Mouse (Mus musculus): ENCODE results near the gene Slc2a1. TPM values are rescaled to one million over a fixed set of nuclear protein-coding genes. Genes with fewer than 3 reads are reported as not detected.

Gene Slc2a1
- total and polyA plus RNA-seq, 3 experiments, result 33.4 to 64.9 (median 46.2) TPM

GRCm38 (mm10) chr4:119120095-119120494 lies 11.6 kb downstream of the Slc2a1 start:
- Histone ChIP-seq H3K36me3 (replicated peaks in 1 of 2; ENCODE audit: control insufficient read depth in 1 of 2, insufficient read depth in 1 of 2, low read length in 1 of 2) (peaks cover 39 to 90% of the 10 kb centered on the region in 2 experiments), H3K79me2 (replicated peaks; ENCODE audit: control insufficient read depth, extremely low read depth, insufficient read depth, poor library complexity, severe bottlenecking) (peaks cover 4% of the 10 kb centered on the region), H3K9me3 (replicated peaks; ENCODE audit: low read length) (no peaks in the 10 kb centered on the region), H3K9ac (ENCODE audit: insufficient read depth, low read depth) (no peak overlapping the region), H3K4me1 (ENCODE audit: control insufficient read depth in 1 of 2, insufficient read depth in 2 of 2) (peaks cover 10 to 85% of the 10 kb centered on the region in 2 experiments), H3K4me2 (ENCODE audit: insufficient read depth, low read depth, poor library complexity, severe bottlenecking) (no peak overlapping the region), H3K27ac (ENCODE audit: insufficient read depth, low read depth) (no peak overlapping the region), H3K27me3 (replicated peaks) (no peaks in the 10 kb centered on the region), H3K4me3 (replicated peaks in 1 of 3; ENCODE audit: low read depth in 2 of 3, low read length in 2 of 3, poor library complexity in 1 of 3) (no peak overlapping the region)
- dilution Hi-C loops (cut with MboI; ENCODE audit: extremely low pct_ligation_motif_present, extremely low pct_unique_long_range_greater_than_20kb, low sequenced_read_pairs) (no loop called here), in situ Hi-C loops (cut with MboI; ENCODE audit: low pct_ligation_motif_present, low pct_unique_long_range_greater_than_20kb, low sequenced_read_pairs) (loop anchor here (10.0 kb wide), 1 partner anchor 115 kb away; no protein-coding TSS in a partner anchor)
- no peak for DNase-seq (ENCODE audit: extremely low read depth)
- TF ChIP-seq E2F4 (IDR thresholded peaks at IDR 0.05; ENCODE audit: insufficient replicate concordance, low read depth, low read length), result no peak
- TF ChIP-seq USF2 (conservative IDR thresholded peaks at IDR 0.05; ENCODE audit: low read depth, low read length), result no peak
- TF ChIP-seq TBP (conservative IDR thresholded peaks at IDR 0.05; ENCODE audit: low read depth, low read length), result no peak
- TF ChIP-seq MAFK (IDR thresholded peaks at IDR 0.05; ENCODE audit: insufficient replicate concordance, low read length), result no peak
- TF ChIP-seq ZMIZ1 (IDR thresholded peaks at IDR 0.05; ENCODE audit: low read depth, low read length), result no peak
- no peak for TF ChIP-seq ELF1 (IDR thresholded peaks at IDR 0.05; ENCODE audit: low read depth, low read length)
- TF ChIP-seq MXI1 (IDR thresholded peaks at IDR 0.05; ENCODE audit: low read depth, low read length), result no peak

- in situ Hi-C loops (cut with MboI; ENCODE audit: low pct_ligation_motif_present, low pct_unique_long_range_greater_than_20kb, low sequenced_read_pairs) (loop anchor here (10.0 kb wide), 1 partner anchor 116 kb away; no protein-coding TSS in a partner anchor), dilution Hi-C loops (cut with MboI; ENCODE audit: extremely low pct_ligation_motif_present, extremely low pct_unique_long_range_greater_than_20kb, low sequenced_read_pairs) (no loop called here)
- TF ChIP-seq ZMIZ1 (IDR thresholded peaks at IDR 0.05; ENCODE audit: low read depth, low read length) (no peak), HCFC1 (IDR thresholded peaks at IDR 0.05; ENCODE audit: low read depth, low read length) (no peak), CHD1 (IDR thresholded peaks at IDR 0.05; ENCODE audit: low read depth, low read length) (no peak), USF1 (IDR thresholded peaks at IDR 0.05; ENCODE audit: low read depth, low read length) (no peak)
- H3K27me3 ChIP-seq (replicated peaks), result no peaks in the 10 kb centered on the region
- H3K9ac ChIP-seq (ENCODE audit: insufficient read depth, low read depth), result no peak overlapping the region
- H3K9me3 ChIP-seq (replicated peaks; ENCODE audit: low read length), result no peaks in the 10 kb centered on the region
- no peak overlapping the region for H3K4me3 ChIP-seq (replicated peaks in 1 of 3; ENCODE audit: low read depth in 2 of 3, low read length in 2 of 3, poor library complexity in 1 of 3)
- H3K36me3 ChIP-seq (replicated peaks in 1 of 2; ENCODE audit: control insufficient read depth in 1 of 2, insufficient read depth in 1 of 2, low read length in 1 of 2), result peaks cover 39 to 94% of the 10 kb centered on the region in 2 experiments
- no peak for DNase-seq (ENCODE audit: extremely low read depth)
- H3K27ac ChIP-seq (ENCODE audit: insufficient read depth, low read depth), result no peak overlapping the region; the same call in 1 of the 2 replicates
- peaks cover 20 to 85% of the 10 kb centered on the region in 2 experiments for H3K4me1 ChIP-seq (ENCODE audit: control insufficient read depth in 1 of 2, insufficient read depth in 2 of 2)
- H3K79me2 ChIP-seq (replicated peaks; ENCODE audit: control insufficient read depth, extremely low read depth, insufficient read depth, poor library complexity, severe bottlenecking), result no peaks in the 10 kb centered on the region; the same call in none of the 2 replicates
- H3K4me2 ChIP-seq (ENCODE audit: insufficient read depth, low read depth, poor library complexity, severe bottlenecking), result no peak overlapping the region
These were observed 12.7 kb downstream of the Slc2a1 start for GRCm38 (mm10) chr4:119121249-119121648.

- DNase-seq (ENCODE audit: extremely low read depth), result no peak
- 0 out of 4 replicates have a peak, but pooled peaks of 1 of the 2 experiments have one; percentile 3 for TF ChIP-seq CTCF (conservative IDR thresholded peaks at IDR 0.05 in 1 of 2, IDR thresholded peaks at IDR 0.05 in 1 of 2; ENCODE audit: low read depth in 2 of 2, low read length in 2 of 2)
- no peak for TF ChIP-seq USF1 (IDR thresholded peaks at IDR 0.05; ENCODE audit: low read depth, low read length)
- peak; percentile 37; the same call in 1 of the 2 replicates for TF ChIP-seq MEF2A (IDR thresholded peaks at IDR 0.05; ENCODE audit: borderline replicate concordance, low read depth, low read length)
- Histone ChIP-seq H3K27ac (ENCODE audit: insufficient read depth, low read depth) (no peak overlapping the region), H3K9me3 (replicated peaks; ENCODE audit: low read length) (no peaks in the 10 kb centered on the region), H3K36me3 (replicated peaks in 1 of 2; ENCODE audit: control insufficient read depth in 1 of 2, insufficient read depth in 1 of 2, low read length in 1 of 2) (peaks cover 41 to 89% of the 10 kb centered on the region in 2 experiments), H3K27me3 (replicated peaks) (no peaks in the 10 kb centered on the region), H3K4me1 (ENCODE audit: control insufficient read depth in 1 of 2, insufficient read depth in 2 of 2) (peaks cover 24 to 82% of the 10 kb centered on the region in 2 experiments), H3K9ac (ENCODE audit: insufficient read depth, low read depth) (no peak overlapping the region), H3K4me2 (ENCODE audit: insufficient read depth, low read depth, poor library complexity, severe bottlenecking) (no peak overlapping the region), H3K4me3 (replicated peaks in 1 of 3; ENCODE audit: low read depth in 2 of 3, low read length in 2 of 3, poor library complexity in 1 of 3) (no peak overlapping the region), H3K79me2 (replicated peaks; ENCODE audit: control insufficient read depth, extremely low read depth, insufficient read depth, poor library complexity, severe bottlenecking) (no peaks in the 10 kb centered on the region)
- in situ Hi-C loops (cut with MboI; ENCODE audit: low pct_ligation_motif_present, low pct_unique_long_range_greater_than_20kb, low sequenced_read_pairs) (loop anchor here (10.0 kb wide), 1 partner anchor 120 kb away; no protein-coding TSS in a partner anchor), dilution Hi-C loops (cut with MboI; ENCODE audit: extremely low pct_ligation_motif_present, extremely low pct_unique_long_range_greater_than_20kb, low sequenced_read_pairs) (no loop called here)
These were observed 16.3 kb downstream of the Slc2a1 start for GRCm38 (mm10) chr4:119124771-119125273.

All from CH12.LX (cell line).